Mouse (Mus musculus) liver, postnatal 0 days (tissue): ENCODE measurements at regions not wholly inside any gene's neighbourhood (a gene's known extent, or its start where the extent isn't known, plus 50 kb on each side); places are given as distances from the start of the nearest gene placed in this dataset.

Experiments used
- ATAC-seq: fragments of 200-750 bp; cut with Nextera tagmentation; 2 replicates; pipeline ENCODE4 v1.8.0; 2017; ENCODE audit warnings: mild to moderate bottlenecking, moderate library complexity
- DNase-seq: peaks from one replicate; pipeline ENCODE4 v3.0.0-alpha.2; 2016
- H3K27ac ChIP-seq: fragments of 300-500 bp; sonication (generic); 2 replicates; pipeline ENCODE4 v1.5.1; 2014; ENCODE audit warnings: antibody characterized with exemption, moderate library complexity, mild to moderate bottlenecking, low read depth
- H3K27me3 ChIP-seq: fragments of 300-500 bp; sonication (generic); 2 replicates; pipeline ENCODE4 v1.6.1; 2014; ENCODE audit warnings: low read length, control low read depth, mixed read lengths; ENCODE audit not compliant: insufficient read depth
- H3K36me3 ChIP-seq: fragments of 300-500 bp; sonication (generic); replicated peaks from 2 replicates; pipeline ENCODE4 v1.6.1; 2014; ENCODE audit warnings: mild to moderate bottlenecking, control low read depth, low read length, moderate library complexity, mixed read lengths; ENCODE audit not compliant: insufficient read depth
- H3K4me1 ChIP-seq: fragments of 300-500 bp; sonication (generic); 2 replicates; pipeline ENCODE4 v1.6.1; 2014; ENCODE audit warnings: antibody characterized with exemption, mild to moderate bottlenecking, control low read depth; ENCODE audit not compliant: insufficient read depth
- H3K4me2 ChIP-seq: fragments of 300-500 bp; sonication (generic); 2 replicates; pipeline ENCODE4 v1.6.1; 2014; ENCODE audit warnings: low read depth, mild to moderate bottlenecking, low read length, moderate library complexity, mixed read lengths
- H3K4me3 ChIP-seq: fragments of 300-500 bp; sonication (generic); 2 replicates; pipeline ENCODE4 v1.5.1; 2014; ENCODE audit warnings: low read depth, low read length
- H3K9ac ChIP-seq: fragments of 300-500 bp; sonication (generic); replicated peaks from 2 replicates; pipeline ENCODE4 v1.6.1; 2014; ENCODE audit warnings: mild to moderate bottlenecking, moderate library complexity
- H3K9me3 ChIP-seq: fragments of 300-500 bp; sonication (generic); 2 replicates; pipeline ENCODE4 v1.6.1; 2016; ENCODE audit warnings: mild to moderate bottlenecking, control low read depth, low read length, mixed read lengths
- CTCF ChIP-seq: sonication (generic); IDR thresholded peaks from 2 replicates; pipeline ENCODE4 v1.5.1; 2016; ENCODE audit warnings: antibody characterized with exemption, low read depth
- EP300 ChIP-seq: IDR thresholded peaks from 2 replicates; pipeline ENCODE4 v1.6.1; 2016; ENCODE audit warnings: antibody characterized with exemption, low read depth, mild to moderate bottlenecking
- WGBS: fragments of 180-500 bp; shearing (Covaris S2); extraction: QIAGEN DNeasy Blood & Tissue Kit; methylation state at CpG from one replicate; pipeline ENCODE4 v1.1.7; 2014; ENCODE audit not compliant: insufficient replicate concordance; 5-methylcytosine and 5-hydroxymethylcytosine counted together

- Histone ChIP-seq H3K27ac (no peak overlapping the region), H3K9ac (no peak overlapping the region), H3K9me3 (no peaks in the 10 kb centered on the region), H3K4me2 (no peak overlapping the region), H3K36me3 (no peaks in the 10 kb centered on the region), H3K4me3 (no peak overlapping the region), H3K4me1 (no peaks in the 10 kb centered on the region), H3K27me3 (no peaks in the 10 kb centered on the region)
- WGBS, result 76% methylated on average over 3 of the region's 3 CpGs
- TF ChIP-seq EP300 (no peak), CTCF (no peak)
- ATAC-seq, result no peak
- DNase-seq, result no peak
Measured at GRCm38 (mm10) chr4:10698637-10699036, 175.7 kb upstream of the 2610301B20Rik start.

DNA sequence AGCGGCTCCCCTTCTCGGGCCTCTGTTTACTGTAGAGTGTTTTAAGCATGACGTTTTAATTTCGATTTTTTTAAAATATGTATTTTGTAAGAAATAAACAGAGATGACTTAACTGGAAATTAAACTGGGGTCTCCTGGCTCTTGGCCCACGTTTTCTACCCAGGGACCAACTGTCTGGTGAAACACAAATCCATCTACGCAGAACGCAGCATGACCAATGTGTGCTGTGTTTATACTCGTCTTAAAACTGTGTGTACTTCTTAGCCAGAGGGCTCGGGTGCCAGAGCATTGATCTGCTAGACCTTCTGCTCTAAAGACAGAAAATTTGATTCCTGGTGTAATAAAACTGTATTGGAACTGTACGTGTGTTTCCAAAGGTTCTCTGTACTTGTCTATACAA is 172.8 kb upstream of the 2610301B20Rik start:
- no peaks in the 10 kb centered on the region for H3K36me3 ChIP-seq
- no peak overlapping the region for H3K9ac ChIP-seq
- WGBS, result 80% methylated on average over 10 of the region's 10 CpGs

DNA sequence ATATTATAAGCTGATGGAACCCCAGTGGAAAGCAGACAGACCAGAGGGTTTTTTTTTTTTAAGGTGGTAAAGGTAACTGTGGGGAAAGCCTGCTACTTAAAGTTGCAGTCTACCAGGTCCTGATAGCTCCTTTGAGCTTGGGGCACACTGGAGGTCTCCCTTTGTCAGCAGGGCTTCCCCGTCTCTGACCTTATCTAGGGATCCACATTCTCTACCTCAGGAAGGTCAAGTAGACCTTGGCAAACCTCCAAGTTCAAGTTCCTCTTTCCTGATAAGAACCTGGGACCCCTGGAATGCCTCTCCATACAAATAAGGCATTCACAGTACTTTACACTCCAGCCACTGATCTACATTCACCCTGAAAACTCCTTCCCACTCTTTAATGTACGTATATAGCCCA is 171.1 kb upstream of the 2610301B20Rik start:
- no peaks in the 10 kb centered on the region for H3K9me3 ChIP-seq
- H3K4me1 ChIP-seq, result no peaks in the 10 kb centered on the region
- TF ChIP-seq EP300 (no peak), CTCF (no peak)
- H3K9ac ChIP-seq, result no peak overlapping the region
- H3K27me3 ChIP-seq, result no peaks in the 10 kb centered on the region
- no peak overlapping the region for H3K4me2 ChIP-seq
- DNase-seq (no peak), ATAC-seq (no peak)
- no peak overlapping the region for H3K27ac ChIP-seq
- 37% methylated on average over 2 of the region's 2 CpGs for WGBS
- H3K4me3 ChIP-seq, result no peak overlapping the region
- no peaks in the 10 kb centered on the region for H3K36me3 ChIP-seq

More for the DNA sequence above, 172.8 kb upstream of the 2610301B20Rik start:
- Histone ChIP-seq H3K4me1 (no peaks in the 10 kb centered on the region), H3K4me3 (no peak overlapping the region), H3K27me3 (no peaks in the 10 kb centered on the region), H3K27ac (no peak overlapping the region), H3K4me2 (no peak overlapping the region), H3K9me3 (no peaks in the 10 kb centered on the region)
- no peak for ATAC-seq
- TF ChIP-seq CTCF (no peak), EP300 (no peak)
- no peak for DNase-seq

DNA sequence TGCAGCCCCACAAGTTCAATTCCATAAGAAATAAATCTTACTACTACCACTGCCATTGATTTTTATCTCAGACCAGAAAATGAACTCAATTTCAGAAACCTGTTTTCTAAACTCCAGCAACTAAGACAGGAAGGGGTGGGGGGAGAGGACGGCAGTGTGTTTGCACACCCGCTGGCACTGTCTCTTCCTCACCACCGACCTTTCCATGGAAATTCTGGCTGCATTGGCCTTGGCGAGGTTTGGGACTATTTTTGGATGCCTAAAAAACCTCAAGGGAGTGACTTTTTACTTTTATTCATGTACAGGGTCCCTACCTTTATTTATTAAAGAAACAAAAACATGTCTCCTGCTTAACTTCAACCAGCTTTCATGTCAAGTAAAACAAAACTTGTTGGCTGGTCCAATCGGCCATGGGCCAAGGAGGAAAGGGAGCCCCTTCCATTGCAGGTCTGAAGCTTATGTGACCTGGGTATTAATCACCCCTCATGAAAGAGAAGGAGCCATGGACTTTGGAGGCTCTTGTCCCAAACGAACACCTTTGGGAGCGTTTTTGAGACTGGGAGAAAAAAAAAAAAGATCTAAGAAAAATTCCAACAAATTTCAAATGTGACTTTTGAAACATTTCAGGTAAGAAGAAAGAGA is 167.2 kb upstream of the 2610301B20Rik start:
- Histone ChIP-seq H3K4me1 (no peaks in the 10 kb centered on the region), H3K9me3 (no peaks in the 10 kb centered on the region), H3K9ac (no peak overlapping the region), H3K27ac (no peak overlapping the region), H3K36me3 (no peaks in the 10 kb centered on the region), H3K4me2 (no peak overlapping the region), H3K4me3 (no peak overlapping the region), H3K27me3 (no peaks in the 10 kb centered on the region)
- ATAC-seq, result no peak
- DNase-seq, result no peak
- WGBS, result 70% methylated on average over 7 of the region's 7 CpGs
- TF ChIP-seq CTCF (no peak), EP300 (no peak)

DNA sequence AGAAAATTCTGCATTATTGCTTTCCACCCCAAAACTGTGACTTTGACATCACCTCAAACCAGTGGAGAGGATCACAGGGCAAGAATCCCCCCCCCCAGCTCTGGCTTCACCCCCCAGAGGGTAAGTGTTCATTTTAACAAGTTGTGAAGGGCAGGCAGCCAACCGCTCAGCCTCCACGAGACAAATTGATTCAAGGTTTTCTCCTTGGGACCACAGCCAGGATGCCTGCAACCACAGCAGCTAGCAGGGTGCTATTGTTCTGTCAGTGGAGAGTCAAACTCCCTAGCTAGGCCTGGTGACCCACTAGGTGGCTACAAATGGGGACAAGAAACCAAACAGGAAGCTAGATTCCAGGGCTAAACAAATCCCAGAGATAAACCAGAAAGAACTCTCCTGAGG is 166.6 kb upstream of the 2610301B20Rik start:
- H3K27me3 ChIP-seq, result no peaks in the 10 kb centered on the region
- no peak overlapping the region for H3K9ac ChIP-seq
- WGBS, result 49% methylated on average over 2 of the region's 2 CpGs
- no peaks in the 10 kb centered on the region for H3K36me3 ChIP-seq
- H3K27ac ChIP-seq, result no peak overlapping the region
- no peak overlapping the region for H3K4me3 ChIP-seq
- DNase-seq, result no peak
- no peaks in the 10 kb centered on the region for H3K4me1 ChIP-seq
- H3K4me2 ChIP-seq, result no peak overlapping the region
- no peaks in the 10 kb centered on the region for H3K9me3 ChIP-seq
- no peak for ATAC-seq
- TF ChIP-seq CTCF, result no peak
- no peak for TF ChIP-seq EP300

- Histone ChIP-seq H3K36me3 (no peaks in the 10 kb centered on the region), H3K9me3 (no peaks in the 10 kb centered on the region), H3K27ac (no peak overlapping the region), H3K9ac (no peak overlapping the region), H3K27me3 (no peaks in the 10 kb centered on the region), H3K4me1 (no peaks in the 10 kb centered on the region), H3K4me2 (no peak overlapping the region), H3K4me3 (no peak overlapping the region)
- TF ChIP-seq EP300 (no peak), CTCF (no peak)
- 72% methylated on average over 11 of the region's 11 CpGs for WGBS
- no peak for ATAC-seq
- no peak for DNase-seq
Measured at GRCm38 (mm10) chr4:10711939-10712533, 162.3 kb upstream of the 2610301B20Rik start.
